Mouse (Mus musculus) megakaryocyte, embryonic 14.5 days (primary cell): ENCODE data around the gene Mycl.

ENCODE experiments used
- FLI1 ChIP-seq: IDR thresholded peaks from 2 replicates; pipeline ENCODE4 v1.6.1; 2012; ENCODE audit warnings: low read length, inconsistent platforms, mixed read lengths
- GATA1 ChIP-seq: IDR thresholded peaks from 3 replicates; pipeline ENCODE4 v1.6.1; 2012; ENCODE audit warnings: mixed read lengths, low read length, inconsistent platforms, borderline replicate concordance

DNA sequence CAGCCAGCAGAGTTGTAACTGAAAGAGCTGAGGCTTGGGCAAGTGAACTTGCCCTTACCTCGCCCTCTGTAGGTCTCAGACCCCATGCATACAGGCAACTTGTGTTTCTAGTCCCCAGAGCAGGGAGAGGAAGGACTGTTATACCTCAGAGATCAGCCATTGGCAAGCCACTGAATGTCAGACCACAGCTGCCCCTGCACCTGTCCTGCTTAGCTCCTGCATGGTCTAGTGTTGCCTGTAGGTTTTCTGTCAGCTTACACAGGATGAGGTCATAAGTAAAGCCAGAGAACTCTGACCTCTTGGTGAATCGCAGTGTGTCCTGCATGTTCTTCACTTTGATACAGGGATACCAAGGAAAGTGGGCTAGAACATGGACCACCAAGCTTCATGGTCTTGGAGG is 39.4 kb downstream of the Mycl start:
- TF ChIP-seq GATA1 (no peak), FLI1 (no peak)
